Mouse (Mus musculus) CD4-positive, CD25-positive, alpha-beta regulatory T cell, adult 4 months (primary cell): ENCODE data around the gene 1700034J05Rik. TPM values are rescaled to one million over a fixed set of nuclear protein-coding genes. Genes with fewer than 3 reads are reported as not detected.

Source experiments
- ATAC-seq: one replicate; pipeline ENCODE4 v1.8.0; 2017
- polyA plus RNA-seq, 2 experiments: library from polyadenylated mRNA; unstranded; fragments of 100-300 nt; shearing (Covaris generic); gene quantifications; one replicate each; pipeline ENCODE4 v1.2.1; 2017

1700034J05Rik gene
- polyA plus RNA-seq, 2 experiments from 2014 or later: not detected

DNA sequence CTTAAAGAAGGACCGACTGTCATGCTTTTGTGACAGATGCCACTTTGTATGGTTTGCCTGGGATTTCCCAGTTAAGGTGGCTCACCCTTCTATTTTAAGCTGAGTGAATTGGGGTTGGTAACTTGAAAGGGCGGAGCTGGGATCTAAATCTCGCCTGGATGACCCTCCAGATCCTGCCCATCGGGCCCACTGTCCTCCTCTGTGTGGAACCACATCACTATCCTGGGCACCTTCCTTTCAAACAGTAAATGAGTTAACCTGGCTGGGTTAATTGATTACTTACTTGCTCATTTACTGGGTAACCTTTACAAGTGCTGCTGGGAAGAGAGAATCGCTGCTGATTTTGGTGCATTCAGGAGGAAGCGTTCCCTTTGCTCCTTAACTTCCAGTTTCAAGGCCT lies 35.9 kb downstream of the 1700034J05Rik start:
- no peak for ATAC-seq

DNA sequence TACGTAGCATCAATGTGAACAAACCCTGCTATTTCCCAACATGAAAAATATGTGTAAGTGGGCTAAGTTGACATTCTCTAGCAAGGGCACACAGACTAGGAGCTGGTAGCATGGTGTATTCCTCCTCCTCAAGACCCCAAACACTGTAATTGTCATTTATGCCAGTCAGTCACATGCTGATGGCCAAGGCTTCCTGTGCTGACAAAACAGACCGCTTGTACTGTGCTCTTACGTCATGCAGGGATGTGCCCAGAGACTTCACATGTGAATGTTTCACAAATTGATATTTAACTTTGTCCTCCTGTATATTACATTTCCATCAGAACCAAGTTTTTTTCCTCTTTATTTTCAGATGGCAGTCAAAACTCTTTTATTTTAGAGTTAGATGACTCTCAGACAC lies 36.8 kb downstream of the 1700034J05Rik start:
- no peak for ATAC-seq

DNA sequence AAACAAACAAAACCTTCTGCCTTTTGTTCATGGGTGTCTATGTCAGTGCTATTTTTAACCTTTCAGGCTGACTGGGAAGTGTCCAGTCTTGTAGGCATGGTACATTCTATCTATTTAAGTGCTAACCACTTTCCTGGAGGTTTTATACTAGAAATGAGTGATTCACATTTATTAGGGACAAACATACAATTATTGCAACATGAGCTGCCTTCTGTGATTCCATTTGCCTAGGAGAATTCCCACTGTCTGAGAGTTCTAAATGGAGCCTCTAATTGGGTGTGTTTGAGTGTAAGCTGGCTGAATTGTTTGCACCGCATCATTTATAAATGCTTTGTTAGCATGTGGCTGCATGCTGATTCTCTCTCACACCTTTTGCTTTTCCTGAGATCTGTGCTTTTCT lies 38.4 kb downstream of the 1700034J05Rik start:
- ATAC-seq: no peak

DNA sequence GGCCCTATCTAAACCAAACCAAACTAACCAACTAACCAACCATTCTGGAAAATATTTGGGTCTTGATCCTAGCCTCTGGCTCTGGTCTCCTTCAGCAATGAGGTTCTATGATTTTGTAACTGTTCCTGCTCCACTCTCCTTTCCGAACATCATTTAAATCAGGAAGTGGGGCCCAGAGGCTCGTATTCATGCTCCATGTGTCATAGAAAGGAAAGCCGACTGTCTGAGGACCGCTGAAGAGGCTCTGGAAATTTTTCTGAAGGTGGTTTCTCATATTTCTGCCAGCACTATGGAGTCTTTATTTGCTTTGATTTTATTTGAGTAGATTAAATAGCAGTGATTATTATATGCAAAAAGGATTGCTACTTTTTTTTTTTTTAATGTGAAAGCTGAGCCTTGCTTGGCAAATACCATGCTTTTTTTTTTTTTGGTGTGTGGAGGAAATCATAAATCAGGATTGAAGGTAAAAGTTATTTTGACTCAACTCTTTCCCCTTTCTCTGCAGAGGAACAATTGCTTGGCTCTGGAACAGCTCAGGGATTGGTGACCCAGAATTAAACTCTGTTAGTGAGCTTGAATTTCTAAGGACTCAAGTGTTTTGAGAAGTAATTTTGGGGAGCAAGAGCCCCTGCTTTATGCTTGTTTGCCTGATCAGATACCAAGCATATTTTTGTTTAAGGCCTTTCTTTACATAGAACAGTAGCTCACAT lies 40.6 kb downstream of the 1700034J05Rik start:
- ATAC-seq: no peak

DNA sequence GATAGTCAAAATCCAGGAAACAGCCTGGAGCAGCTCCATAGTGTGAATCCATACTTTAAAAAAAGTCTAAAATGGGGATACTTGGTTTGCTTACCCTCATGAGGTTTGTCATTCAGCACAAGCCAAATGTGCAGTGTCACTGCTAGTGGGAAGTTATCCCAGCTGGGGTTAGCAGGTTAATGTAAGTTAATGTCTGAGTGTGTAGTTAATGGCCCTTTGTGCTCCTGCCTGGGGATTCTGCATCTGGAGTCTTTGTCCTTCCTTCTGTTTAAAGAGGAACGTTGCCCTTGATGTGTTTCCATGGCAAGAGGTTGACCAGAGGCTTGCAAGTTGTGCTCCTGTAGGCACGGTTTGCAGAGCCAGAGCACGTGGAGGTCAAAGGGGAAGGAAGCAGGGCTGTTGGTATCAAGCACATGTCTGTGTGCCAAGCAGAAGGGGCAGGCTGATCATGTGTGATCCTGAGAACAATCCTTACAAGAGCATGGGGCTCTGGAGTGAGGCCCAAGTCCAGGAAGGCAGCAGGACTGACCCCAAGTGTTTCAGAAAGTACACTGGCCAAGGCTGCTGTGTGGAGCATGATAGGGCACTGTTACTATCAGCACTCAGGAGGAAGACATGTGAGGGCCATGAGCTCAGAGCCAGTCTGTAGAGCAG lies 41.3 kb downstream of the 1700034J05Rik start:
- ATAC-seq: no peak

DNA sequence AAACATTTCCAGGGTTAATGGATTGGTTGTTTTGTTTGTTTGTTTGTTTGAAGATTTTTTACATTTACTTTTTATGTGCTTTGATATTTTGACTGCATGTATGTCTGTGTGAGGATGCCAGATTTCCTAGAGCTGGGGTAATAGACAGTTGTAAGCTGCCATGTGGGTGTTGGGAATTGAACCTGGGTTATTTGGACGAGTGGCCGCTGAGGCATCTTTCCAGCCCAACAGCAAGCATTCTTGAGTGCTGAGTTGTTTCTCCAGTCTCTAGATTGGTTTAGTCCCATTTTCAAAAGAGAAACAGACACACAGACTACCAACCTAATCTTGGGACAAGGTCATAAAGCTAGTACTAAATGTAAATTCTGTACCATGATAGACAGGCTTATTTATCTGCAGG lies 43.4 kb downstream of the 1700034J05Rik start:
- ATAC-seq: no peak

DNA sequence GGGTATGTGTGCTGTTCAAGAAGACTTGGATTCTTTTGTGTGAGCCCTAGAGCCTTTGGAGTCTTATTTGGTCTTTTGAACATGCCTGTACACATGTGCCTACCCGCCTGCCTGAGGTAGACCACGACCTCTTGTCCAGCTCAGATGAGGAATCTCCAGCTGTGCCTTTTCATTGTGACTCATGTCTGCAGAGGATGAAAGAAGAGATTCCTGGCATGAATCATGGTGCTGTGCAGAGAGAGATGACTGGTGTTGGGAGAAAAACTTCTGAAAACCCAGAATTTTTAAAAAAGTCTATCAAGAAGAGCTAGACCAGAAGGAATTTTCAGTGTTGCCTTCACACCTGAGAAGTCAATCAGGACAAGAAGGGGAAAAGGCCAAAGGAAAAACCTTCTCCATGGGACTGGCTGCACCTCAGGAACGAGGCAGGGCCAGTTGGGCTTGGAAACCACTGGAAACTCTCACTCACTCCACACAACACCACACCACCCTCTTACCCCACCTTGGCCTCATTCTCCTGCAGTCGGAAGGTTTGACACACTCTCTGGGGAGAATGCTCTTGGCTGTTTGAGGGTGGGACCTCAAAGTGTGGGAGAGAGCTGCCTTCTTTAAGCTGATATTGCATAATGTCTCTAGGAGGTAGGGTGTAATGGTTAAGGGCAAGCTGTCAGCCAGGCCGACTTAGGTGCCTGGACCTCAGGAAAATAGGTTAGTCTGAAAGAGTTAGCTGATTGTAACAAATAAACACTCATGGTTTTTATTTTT lies 44.3 kb downstream of the 1700034J05Rik start:
- ATAC-seq: no peak

DNA sequence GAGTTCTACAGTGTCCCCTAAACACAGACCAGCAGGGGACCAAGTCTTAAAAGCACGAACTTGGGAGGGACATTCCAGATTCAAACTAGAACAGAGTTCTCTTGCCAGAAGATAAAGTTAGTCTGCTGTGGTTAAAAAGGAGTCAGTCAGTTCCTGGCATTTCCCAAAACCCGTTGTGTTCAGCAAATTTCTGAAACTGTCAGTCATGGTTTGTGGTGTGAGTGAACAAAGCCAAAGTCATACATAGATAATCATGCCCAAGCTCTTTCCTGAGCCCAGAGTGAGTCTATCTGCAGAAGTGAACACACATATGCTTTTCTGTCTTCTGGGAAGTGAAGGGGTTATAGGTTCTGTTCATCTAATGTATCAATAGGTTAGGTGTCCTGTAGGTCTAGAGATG lies 45.4 kb downstream of the 1700034J05Rik start:
- ATAC-seq: no peak

DNA sequence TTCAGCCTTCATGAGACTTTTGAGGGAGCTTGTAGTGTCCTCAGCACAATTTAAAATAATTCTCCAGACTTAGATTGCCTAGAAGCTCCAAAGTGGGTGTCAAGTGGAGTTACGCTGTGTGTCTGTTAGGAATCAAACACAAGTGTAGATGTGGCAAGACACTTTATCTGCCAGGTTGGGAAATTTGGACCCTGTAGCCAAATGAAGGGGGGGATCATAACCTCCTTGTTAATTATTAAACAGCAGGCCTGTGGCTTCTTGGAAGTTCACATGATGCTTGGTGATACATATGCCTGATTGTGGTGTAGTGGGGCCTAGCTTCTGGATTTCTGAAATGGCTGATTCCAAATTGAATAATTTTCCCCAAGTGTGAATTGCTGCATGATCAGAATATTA lies 46.4 kb downstream of the 1700034J05Rik start:
- no peak for ATAC-seq

DNA sequence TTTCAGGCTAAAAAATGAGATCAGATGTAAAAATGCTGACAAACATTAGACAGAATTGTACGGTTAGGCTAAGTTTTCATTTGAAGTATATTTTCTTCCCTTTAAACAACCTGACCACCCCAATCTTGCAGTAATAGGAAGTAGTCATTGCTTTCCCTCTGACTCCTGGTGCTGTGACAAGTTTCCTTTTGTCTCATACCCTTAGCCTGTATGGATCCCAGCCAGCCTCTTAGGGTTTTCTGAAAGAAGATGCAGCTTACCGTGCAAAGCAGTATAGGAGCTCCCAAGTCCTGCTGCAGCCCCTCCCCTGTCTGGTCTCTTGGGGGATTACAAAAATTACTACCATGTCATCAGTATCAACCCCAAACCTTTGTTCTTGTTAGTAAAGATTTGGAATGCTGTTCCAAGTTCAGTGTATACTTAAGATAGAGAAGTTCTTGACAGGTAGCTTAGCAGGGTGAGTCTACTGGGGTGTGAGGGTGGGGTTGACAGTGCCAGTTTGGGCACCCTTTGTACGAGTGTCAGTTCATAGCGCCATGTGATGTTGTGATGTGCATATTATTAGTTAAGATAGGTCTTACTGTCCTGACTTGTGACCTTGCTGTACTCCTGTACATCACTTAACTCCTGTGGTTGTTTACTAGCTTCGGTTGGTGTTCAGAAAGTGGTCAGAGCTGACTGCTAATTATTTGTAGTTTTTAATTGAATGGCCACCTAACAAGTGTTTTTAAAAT lies 47.0 kb downstream of the 1700034J05Rik start:
- ATAC-seq: no peak

DNA sequence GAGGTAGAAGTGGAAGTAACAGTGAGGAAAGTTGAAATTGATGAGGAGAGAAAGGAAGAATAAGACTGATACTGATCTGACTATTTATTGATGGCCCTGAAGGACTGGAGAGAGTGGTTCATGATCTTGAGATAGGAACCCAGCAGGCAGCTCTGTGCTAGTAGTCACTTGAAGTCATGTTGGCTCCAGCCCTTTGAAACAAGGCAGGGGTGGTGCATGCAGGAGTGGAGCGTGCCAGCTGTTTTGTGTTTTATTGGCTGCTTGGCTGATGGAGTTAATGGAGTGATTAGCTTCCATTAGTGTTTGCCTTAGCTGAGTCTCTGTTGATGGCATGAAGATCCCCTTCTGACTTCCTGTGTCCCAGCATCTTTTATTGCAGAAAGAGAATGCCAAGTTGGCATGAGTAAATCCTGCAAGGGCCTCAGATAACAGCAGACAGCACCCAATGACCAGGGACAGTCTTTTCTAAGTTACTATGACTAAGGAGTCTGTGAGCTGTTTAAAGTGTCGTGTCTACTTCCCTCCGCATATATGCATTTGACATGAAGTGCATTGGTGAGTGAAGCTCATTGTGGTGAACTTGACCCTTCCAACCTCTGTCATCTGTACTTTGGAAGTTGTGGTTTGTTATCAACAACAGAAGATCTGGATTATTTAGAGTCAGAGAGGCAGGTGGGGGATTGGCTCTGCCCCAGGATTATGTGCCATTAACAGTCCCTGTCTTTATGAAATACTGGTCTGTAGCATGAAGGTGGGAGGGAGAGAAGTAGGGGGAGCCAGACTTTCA lies 48.0 kb downstream of the 1700034J05Rik start:
- ATAC-seq: no peak

DNA sequence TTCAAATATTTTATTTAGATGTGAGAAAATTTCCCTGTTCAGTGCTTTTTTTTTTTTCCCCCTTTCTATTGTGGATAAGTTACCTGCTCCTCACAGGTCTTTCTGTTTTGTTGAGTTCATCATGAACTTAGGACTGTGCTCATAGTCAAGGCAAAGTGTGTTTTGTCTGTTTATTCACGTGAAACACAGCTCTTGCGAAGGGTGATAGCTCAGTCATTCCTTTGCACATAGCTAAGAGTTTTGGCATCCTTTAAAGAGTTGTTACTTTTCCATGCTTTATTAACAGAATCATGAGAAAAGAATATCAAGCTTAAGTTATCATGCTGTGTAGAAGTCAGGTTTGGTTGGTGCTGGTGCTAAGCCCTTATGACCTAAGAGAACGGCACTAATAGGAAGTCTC lies 49.5 kb downstream of the 1700034J05Rik start:
- ATAC-seq: no peak

DNA sequence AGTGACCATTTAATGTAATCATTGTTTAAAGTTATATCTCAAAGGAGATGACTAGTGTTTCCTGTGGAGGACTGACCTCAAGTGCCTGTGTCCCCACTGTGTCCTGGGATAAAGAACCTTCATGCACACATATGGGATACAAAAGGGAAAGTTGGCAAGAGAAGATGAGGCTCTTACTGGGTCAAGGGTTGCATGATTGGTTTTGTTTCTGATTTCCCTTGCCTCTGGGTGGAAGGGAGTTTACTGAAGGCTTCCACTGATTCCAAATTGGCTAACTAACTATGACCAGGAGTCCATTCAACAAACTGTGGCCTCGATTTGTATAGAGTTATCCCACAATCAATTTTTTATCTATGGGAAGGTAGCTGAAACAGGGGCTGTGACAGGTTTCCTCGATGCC lies 50.6 kb downstream of the 1700034J05Rik start:
- ATAC-seq: no peak

DNA sequence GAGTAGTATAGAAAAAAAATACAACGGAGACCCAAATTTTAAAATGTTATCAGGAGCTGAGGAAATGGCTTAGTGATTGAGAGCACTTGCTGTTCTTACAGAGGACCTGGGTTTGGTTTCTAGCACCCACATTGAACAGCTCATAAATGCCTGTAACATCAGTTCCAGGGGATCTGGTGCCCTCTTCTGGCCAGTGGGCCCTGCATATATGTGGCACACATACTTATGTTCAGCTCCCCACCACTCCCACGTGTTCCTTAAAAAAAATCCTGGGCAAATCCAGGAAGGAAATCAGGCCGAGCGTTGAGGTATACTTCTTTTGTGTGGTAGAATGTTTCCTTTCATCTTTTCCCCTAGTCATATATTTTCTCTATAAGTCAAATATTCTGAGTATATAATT lies 52.3 kb downstream of the 1700034J05Rik start:
- no peak for ATAC-seq

Other genes starting within 250 kb of the 1700034J05Rik start
- gene Stk38l, start 229.4 kb downstream of the 1700034J05Rik start, polyA plus RNA-seq: 10 to 100 TPM; 18.7 to 19.9 TPM
- gene Arntl2, start 158.4 kb downstream of the 1700034J05Rik start, polyA plus RNA-seq: 1 to 10 TPM; 1.3 to 1.7 TPM
- gene Smco2, start 104.3 kb downstream of the 1700034J05Rik start, polyA plus RNA-seq: not detected
- gene Ppfibp1, start 65.9 kb downstream of the 1700034J05Rik start, polyA plus RNA-seq: 10 to 100 TPM in 1 of 2 experiments, 1 to 10 TPM in 1; 5.8 to 10.1 TPM
- under 1 TPM; 0.49 to 0.90 TPM for gene Rep15, start 78.2 kb upstream of the 1700034J05Rik start, polyA plus RNA-seq
- gene Mrps35, start 88.3 kb upstream of the 1700034J05Rik start, polyA plus RNA-seq: 10 to 100 TPM; 70.2 to 75.6 TPM
- gene Mansc4, start 132.6 kb upstream of the 1700034J05Rik start, polyA plus RNA-seq: 1 to 10 TPM; 1.4 to 1.6 TPM
- gene Klhl42, start 137.0 kb upstream of the 1700034J05Rik start, polyA plus RNA-seq: 1 to 10 TPM; 4.2 to 4.6 TPM